Mouse (Mus musculus) T-helper 2 cell (primary cell): ENCODE measurements around the gene Atp5b.

Experiments
- in situ Hi-C: fragments of 300-600 bp; cut with MboI, MseI; formaldehyde crosslinking; loops from one replicate; pipeline ENCODE4 v1.15.1; 2025; ENCODE audit warnings: high pct_unique_total_duplicates

Gene Atp5b

GRCm38 (mm10) chr10:128096313-128096692 lies 13.2 kb downstream of the Atp5b start:
- in situ Hi-C loops, result no loop called here

DNA sequence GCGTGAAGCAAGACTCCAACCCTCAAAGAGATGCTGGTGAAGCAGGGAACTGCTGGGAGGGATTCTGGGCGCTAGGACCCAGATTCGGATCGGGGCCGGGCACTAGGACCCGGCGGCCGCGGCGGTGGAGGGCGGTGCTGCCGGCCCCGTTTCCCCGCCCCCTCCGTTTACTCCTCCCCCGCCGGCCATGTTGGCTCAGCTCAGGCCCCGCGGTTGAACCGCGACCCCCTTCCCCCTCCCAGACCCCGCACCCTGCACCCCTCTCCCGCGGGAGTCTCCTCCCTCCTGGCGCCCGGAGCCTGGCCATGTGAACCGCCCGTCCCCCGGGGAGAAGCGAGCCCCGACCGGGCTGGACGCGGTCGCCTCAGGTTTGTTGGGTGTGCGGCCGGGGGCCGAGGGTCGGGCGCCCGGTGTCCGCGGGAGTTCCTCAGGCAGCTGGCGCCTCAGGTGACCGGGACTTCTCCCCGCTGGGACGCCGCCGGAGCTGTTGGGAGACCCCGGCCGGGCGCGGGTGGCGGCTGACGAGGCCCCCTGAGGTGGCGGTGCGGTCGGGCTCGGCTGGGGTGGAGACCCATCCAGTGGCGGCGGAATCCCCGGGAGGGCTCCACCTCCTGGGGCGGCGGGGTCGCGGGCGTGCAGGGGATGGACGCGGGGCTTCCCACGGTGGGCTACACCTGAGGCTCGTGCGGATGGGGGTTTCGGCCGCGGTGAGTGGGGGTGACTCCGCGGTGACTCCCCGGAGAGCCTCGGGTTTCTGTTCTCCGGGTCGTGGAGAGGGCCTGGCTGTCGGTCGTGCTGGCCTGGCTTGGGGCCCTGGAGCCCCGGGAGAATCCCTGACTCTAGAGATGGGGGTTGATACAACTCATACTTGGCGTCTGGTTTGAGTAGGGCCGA lies 13.9 kb downstream of the Atp5b start:
- in situ Hi-C loops, result no loop called here

DNA sequence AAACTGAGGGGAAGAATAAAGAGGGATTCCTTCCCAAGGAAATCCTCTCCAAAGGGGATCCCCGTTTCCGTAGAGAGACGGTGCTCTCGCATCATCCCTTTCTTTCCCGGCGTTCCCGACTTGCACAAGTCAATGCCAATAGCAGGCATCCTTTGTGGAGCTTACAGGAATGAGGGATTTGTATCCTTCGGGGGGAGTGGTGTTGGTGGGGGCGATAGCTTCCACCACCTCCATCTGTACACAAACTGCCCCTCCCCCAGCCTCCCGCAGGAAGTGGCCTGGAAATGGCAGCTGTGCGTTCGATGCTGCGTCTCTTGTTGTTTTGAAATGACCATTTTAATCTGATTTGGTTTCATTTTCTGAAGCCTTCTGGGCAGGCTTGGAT lies 14.5 kb downstream of the Atp5b start:
- in situ Hi-C loops, result no loop called here

GRCm38 (mm10) chr10:128110103-128110761 lies 27.2 kb downstream of the Atp5b start:
- in situ Hi-C loops, result no loop called here

GRCm38 (mm10) chr10:128111227-128111626 lies 28.2 kb downstream of the Atp5b start:
- in situ Hi-C loops, result no loop called here

GRCm38 (mm10) chr10:128123833-128124232 lies 40.8 kb downstream of the Atp5b start:
- in situ Hi-C loops, result no loop called here

GRCm38 (mm10) chr10:128124831-128125230 lies 41.8 kb downstream of the Atp5b start:
- in situ Hi-C loops, result no loop called here

- in situ Hi-C loops, result no loop called here
Measured at GRCm38 (mm10) chr10:128125951-128126350, 42.9 kb downstream of the Atp5b start.

DNA sequence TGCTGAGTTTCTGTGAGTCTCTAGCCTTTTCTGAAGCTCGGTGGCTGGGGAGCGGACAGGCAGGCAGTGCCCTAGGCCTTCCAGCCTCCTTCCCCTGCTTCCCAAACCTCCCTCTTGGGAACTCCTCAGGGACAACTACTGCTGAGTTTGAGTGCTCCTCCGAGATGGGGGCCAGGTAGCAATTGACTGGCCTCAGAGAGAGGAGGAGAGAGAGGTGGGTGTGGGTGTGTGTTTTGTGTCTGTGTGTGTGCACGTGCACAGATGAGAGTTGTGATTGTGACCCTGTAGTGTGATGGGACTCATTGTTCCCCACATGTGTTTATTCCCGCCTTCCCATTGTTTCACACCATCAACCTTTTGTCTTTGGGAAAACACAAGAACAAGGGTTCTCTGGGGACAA lies 44.4 kb downstream of the Atp5b start:
- in situ Hi-C loops, result no loop called here

- in situ Hi-C loops, result no loop called here
Measured at GRCm38 (mm10) chr10:128128143-128128542, 45.1 kb downstream of the Atp5b start.

DNA sequence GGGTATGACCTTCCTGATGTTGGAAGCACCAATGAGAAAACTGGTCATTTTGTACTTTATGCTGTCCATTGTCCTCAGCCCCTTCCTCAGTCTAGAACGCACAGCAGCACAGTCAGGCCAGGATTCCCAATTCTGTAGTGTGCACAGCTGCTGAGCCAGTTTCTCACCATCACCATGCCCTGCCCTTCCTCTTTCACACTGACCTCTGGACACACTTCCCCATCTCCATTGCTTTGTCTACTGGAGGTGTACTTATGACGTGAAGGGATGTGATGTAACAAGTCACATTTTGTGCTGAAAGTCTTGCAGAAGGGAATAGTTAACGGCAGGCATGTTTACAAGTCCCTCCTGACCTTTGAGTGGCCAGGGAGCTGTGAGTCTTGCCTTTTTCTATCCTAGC lies 48.2 kb downstream of the Atp5b start:
- in situ Hi-C loops, result no loop called here

GRCm38 (mm10) chr10:128131812-128132211 lies 48.7 kb downstream of the Atp5b start:
- in situ Hi-C loops, result no loop called here

- in situ Hi-C loops, result no loop called here
Measured at GRCm38 (mm10) chr10:128133650-128134332, 50.7 kb downstream of the Atp5b start.

GRCm38 (mm10) chr10:128135374-128135773 lies 52.3 kb downstream of the Atp5b start:
- in situ Hi-C loops, result no loop called here
